Mouse (Mus musculus): ENCODE results near the gene B3gnt2. TPM values are rescaled to one million over a fixed set of nuclear protein-coding genes. Genes with fewer than 3 reads are reported as not detected.

The B3gnt2 gene
- polyA plus RNA-seq, 1 experiment from 2014 or later: 20.4 TPM

DNA sequence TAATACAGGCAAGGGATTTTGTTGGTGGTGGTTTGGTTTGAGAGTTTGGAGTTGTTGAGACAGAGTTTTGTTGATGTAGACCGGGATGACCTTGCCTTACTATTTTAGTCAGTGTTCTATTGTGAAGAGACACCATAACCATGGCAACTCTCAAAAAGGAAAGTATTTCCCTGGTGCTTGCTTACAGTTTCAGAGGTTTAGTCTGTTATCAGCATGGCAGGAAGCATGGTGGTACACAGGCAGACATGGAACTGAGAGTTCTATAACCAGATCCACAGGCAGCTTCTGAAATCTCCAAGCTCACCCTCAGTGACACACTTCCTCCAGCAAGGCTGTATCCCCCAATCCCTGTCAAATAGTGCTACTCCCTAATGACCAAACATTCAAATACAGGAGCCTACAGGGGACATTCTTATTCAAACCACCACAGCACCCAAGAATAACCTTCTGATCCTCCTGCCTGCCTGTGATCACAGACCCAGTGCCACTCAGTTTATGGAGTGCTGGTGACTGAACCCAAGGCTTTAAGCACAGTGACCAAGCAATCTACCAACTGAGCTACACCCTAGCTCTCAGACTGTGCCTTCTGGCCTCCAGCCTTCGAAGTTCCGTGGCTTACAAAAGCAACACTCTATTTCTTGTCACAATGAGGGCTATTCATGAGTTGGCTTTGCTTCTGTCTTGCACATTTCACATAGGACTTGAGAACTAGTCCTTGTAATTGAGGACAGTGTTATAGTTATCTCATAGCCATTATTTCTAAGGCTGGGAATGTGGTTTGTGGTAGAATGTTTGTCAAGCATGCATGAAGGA is 104.4 kb downstream of the B3gnt2 start:
- Histone ChIP-seq H3K27ac (ENCODE audit: low read length) (no peak overlapping the region), H3K36me3 (ENCODE audit: insufficient read depth, low read length) (no peaks in the 10 kb centered on the region), H3K9ac (replicated peaks; ENCODE audit: low read depth) (no peak overlapping the region), H3K4me1 (ENCODE audit: insufficient read depth, low read depth, low read length) (no peaks in the 10 kb centered on the region), H3K9me3 (ENCODE audit: low read length) (no peaks in the 10 kb centered on the region), H3K4me3 (ENCODE audit: low read depth, low read length) (no peak overlapping the region), H3K4me2 (replicated peaks; ENCODE audit: low read depth, low read length) (no peak overlapping the region), H3K27me3 (replicated peaks; ENCODE audit: insufficient read depth, low read length) (no peaks in the 10 kb centered on the region)
- DNase-seq (ENCODE audit: low spot score) (no peak), ATAC-seq (no peak)
- TF ChIP-seq CTCF (IDR thresholded peaks at IDR 0.05): no peak
- TF ChIP-seq EP300 (IDR thresholded peaks at IDR 0.05): no peak
- 80% methylated on average over 3 of the region's 3 CpGs for WGBS

GRCm38 (mm10) chr11:22755180-22755579 is 105.6 kb downstream of the B3gnt2 start:
- no peaks in the 10 kb centered on the region for H3K4me1 ChIP-seq (ENCODE audit: insufficient read depth, low read depth, low read length)
- no peak for DNase-seq (ENCODE audit: low spot score)

DNA sequence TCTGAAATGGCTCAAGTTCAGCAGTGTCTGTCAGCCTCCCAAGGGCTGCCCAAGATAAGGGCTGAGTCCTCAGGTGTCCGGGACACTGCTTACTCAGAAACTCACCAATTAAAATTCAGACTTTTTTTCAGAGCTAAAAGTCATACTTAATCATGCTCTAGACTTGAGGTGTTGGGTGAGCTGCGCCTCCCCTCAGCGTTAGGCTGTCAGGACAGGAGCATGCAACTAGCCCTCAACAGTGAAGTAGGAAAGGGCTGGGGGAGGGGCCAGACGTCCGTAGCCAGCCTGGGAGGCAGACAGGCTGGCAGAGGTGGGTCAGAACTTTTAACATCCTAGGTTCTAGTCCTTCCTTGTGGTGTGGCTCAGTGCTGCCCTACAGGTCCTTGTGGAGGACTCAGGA is 108.2 kb downstream of the B3gnt2 start:
- TF ChIP-seq EP300 (IDR thresholded peaks at IDR 0.05) (no peak), CTCF (IDR thresholded peaks at IDR 0.05) (no peak)
- H3K27ac ChIP-seq (ENCODE audit: low read length): no peak overlapping the region
- H3K36me3 ChIP-seq (ENCODE audit: insufficient read depth, low read length): no peaks in the 10 kb centered on the region
- no peaks in the 10 kb centered on the region for H3K9me3 ChIP-seq (ENCODE audit: low read length)
- 16% methylated on average over 5 of the region's 5 CpGs for WGBS
- no peak overlapping the region for H3K4me3 ChIP-seq (ENCODE audit: low read depth, low read length)
- H3K27me3 ChIP-seq (replicated peaks; ENCODE audit: insufficient read depth, low read length): no peaks in the 10 kb centered on the region
- H3K4me1 ChIP-seq (ENCODE audit: insufficient read depth, low read depth, low read length): no peaks in the 10 kb centered on the region
- no peak overlapping the region for H3K4me2 ChIP-seq (replicated peaks; ENCODE audit: low read depth, low read length)
- no peak for DNase-seq (ENCODE audit: low spot score)
- ATAC-seq: 0 out of 2 replicates have a peak, but pooled peaks have one; percentile 19
- H3K9ac ChIP-seq (replicated peaks; ENCODE audit: low read depth): no peak overlapping the region

More at GRCm38 (mm10) chr11:22755180-22755579, 105.6 kb downstream of the B3gnt2 start:
- TF ChIP-seq CTCF (IDR thresholded peaks at IDR 0.05) (no peak), EP300 (IDR thresholded peaks at IDR 0.05) (no peak)
- no peaks in the 10 kb centered on the region for H3K9me3 ChIP-seq (ENCODE audit: low read length)
- H3K36me3 ChIP-seq (ENCODE audit: insufficient read depth, low read length): no peaks in the 10 kb centered on the region
- H3K4me2 ChIP-seq (replicated peaks; ENCODE audit: low read depth, low read length): no peak overlapping the region
- ATAC-seq: no peak
- H3K4me3 ChIP-seq (ENCODE audit: low read depth, low read length): no peak overlapping the region
- 74% methylated on average over 1 of the region's 1 CpGs for WGBS
- H3K9ac ChIP-seq (replicated peaks; ENCODE audit: low read depth): no peak overlapping the region
- H3K27ac ChIP-seq (ENCODE audit: low read length): no peak overlapping the region
- no peaks in the 10 kb centered on the region for H3K27me3 ChIP-seq (replicated peaks; ENCODE audit: insufficient read depth, low read length)

DNA sequence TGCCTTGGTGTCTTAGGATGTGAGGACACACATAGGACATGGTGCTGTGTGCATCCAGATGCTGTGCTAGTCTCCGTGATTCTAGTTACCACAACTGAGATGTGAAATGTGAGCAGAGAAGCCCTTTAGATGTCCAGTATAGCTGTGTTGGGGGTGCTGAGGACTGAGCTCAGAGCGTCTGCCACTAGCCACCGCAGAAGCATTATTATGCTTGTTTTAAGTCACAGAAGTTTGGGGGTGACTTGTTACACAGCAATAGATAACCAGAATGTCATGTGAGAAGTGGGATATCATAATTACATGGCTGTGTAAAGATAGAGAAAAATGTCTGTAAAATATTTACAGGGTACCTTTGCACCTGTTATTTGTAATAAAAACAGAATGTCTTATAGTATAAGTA is 109.2 kb downstream of the B3gnt2 start:
- 89% methylated on average over 3 of the region's 3 CpGs for WGBS
- ATAC-seq: no peak
- Histone ChIP-seq H3K36me3 (ENCODE audit: insufficient read depth, low read length) (no peaks in the 10 kb centered on the region), H3K4me3 (ENCODE audit: low read depth, low read length) (no peak overlapping the region), H3K9ac (replicated peaks; ENCODE audit: low read depth) (no peak overlapping the region), H3K27me3 (replicated peaks; ENCODE audit: insufficient read depth, low read length) (no peaks in the 10 kb centered on the region), H3K9me3 (ENCODE audit: low read length) (no peaks in the 10 kb centered on the region), H3K4me1 (ENCODE audit: insufficient read depth, low read depth, low read length) (no peaks in the 10 kb centered on the region), H3K4me2 (replicated peaks; ENCODE audit: low read depth, low read length) (no peak overlapping the region), H3K27ac (ENCODE audit: low read length) (no peak overlapping the region)
- TF ChIP-seq EP300 (IDR thresholded peaks at IDR 0.05) (no peak), CTCF (IDR thresholded peaks at IDR 0.05) (no peak)
- no peak for DNase-seq (ENCODE audit: low spot score)

GRCm38 (mm10) chr11:22747406-22747805 is 113.4 kb downstream of the B3gnt2 start:
- no peak overlapping the region for H3K27ac ChIP-seq (ENCODE audit: low read length)
- WGBS: 74% methylated on average over 7 of the region's 7 CpGs
- no peak overlapping the region for H3K9ac ChIP-seq (replicated peaks; ENCODE audit: low read depth)
- TF ChIP-seq EP300 (IDR thresholded peaks at IDR 0.05): no peak
- no peak for TF ChIP-seq CTCF (IDR thresholded peaks at IDR 0.05)
- no peaks in the 10 kb centered on the region for H3K36me3 ChIP-seq (ENCODE audit: insufficient read depth, low read length)
- no peak overlapping the region for H3K4me3 ChIP-seq (ENCODE audit: low read depth, low read length)
- ATAC-seq: no peak
- no peaks in the 10 kb centered on the region for H3K27me3 ChIP-seq (replicated peaks; ENCODE audit: insufficient read depth, low read length)
- no peak overlapping the region for H3K4me2 ChIP-seq (replicated peaks; ENCODE audit: low read depth, low read length)
- H3K4me1 ChIP-seq (ENCODE audit: insufficient read depth, low read depth, low read length): no peaks in the 10 kb centered on the region
- peaks cover 8% of the 10 kb centered on the region; the same call in 1 of the 2 replicates for H3K9me3 ChIP-seq (ENCODE audit: low read length)
- no peak for DNase-seq (ENCODE audit: low spot score)

GRCm38 (mm10) chr11:22745356-22745755 is 115.4 kb downstream of the B3gnt2 start:
- Histone ChIP-seq H3K27me3 (replicated peaks; ENCODE audit: insufficient read depth, low read length) (no peaks in the 10 kb centered on the region), H3K36me3 (ENCODE audit: insufficient read depth, low read length) (no peaks in the 10 kb centered on the region), H3K4me2 (replicated peaks; ENCODE audit: low read depth, low read length) (no peak overlapping the region), H3K27ac (ENCODE audit: low read length) (no peak overlapping the region), H3K9ac (replicated peaks; ENCODE audit: low read depth) (no peak overlapping the region), H3K4me3 (ENCODE audit: low read depth, low read length) (no peak overlapping the region), H3K9me3 (ENCODE audit: low read length) (peaks cover 8% of the 10 kb centered on the region; the same call in 1 of the 2 replicates), H3K4me1 (ENCODE audit: insufficient read depth, low read depth, low read length) (peaks cover 4% of the 10 kb centered on the region; the same call in 1 of the 2 replicates)
- DNase-seq (ENCODE audit: low spot score) (no peak), ATAC-seq (no peak)
- no peak for TF ChIP-seq CTCF (IDR thresholded peaks at IDR 0.05)
- TF ChIP-seq EP300 (IDR thresholded peaks at IDR 0.05): no peak
